8 mouse cellular contexts compared by ENCODE assay signal in the genomic region with DNA sequence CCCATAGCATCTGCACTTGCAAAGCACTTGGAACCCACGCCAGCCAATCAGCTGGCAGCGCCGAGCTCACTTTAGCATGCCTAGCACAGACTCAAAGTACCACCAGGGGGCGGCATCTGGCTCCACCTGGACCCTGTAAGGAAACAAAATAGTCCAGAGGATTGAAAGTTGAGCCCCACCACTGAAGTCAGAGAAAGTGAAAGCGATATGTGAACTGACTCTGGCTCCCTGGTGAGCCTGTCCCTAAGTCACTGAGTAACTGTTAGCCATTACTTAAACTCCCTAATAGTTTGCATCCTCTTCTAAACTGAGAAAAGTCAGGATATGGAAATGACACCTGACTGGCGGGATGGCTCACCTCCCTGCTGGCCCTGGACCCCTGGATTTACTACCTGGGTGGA. TPM values are rescaled to one million over a fixed set of nuclear protein-coding genes. Genes with fewer than 3 reads are reported as not detected.
A peak's percentile ranks its signal among the peaks of the same experiment; 100 is the strongest.
DNase-seq lines count a peak whose midpoint lies in the region; ATAC-seq and TF ChIP-seq lines count a peak whose summit lies in the region.

No protein-coding gene starts in this region.

- H3K36me3 ChIP-seq in heart, embryonic 10.5 days, result no peaks in the 10 kb centered on the region
- no peaks in the 10 kb centered on the region for H3K36me3 ChIP-seq in kidney, embryonic 15.5 days
- no peaks in the 10 kb centered on the region for H3K36me3 ChIP-seq in liver, adult 2 months (ENCODE audit: control insufficient read depth, insufficient read depth, low read length)
- H3K36me3 ChIP-seq in myocyte (ENCODE audit: control insufficient read depth, insufficient read depth), result no peaks in the 10 kb centered on the region
- H3K36me3 ChIP-seq in splenic B cell, adult 2 months (ENCODE audit: control insufficient read depth, insufficient read depth, low read length, poor library complexity, severe bottlenecking), result no peaks in the 10 kb centered on the region

- H3K4me1 ChIP-seq in bone marrow macrophage, adult 2 months (ENCODE audit: control insufficient read depth, insufficient read depth, low read length), result peaks cover 13% of the 10 kb centered on the region
- 0 out of 2 replicates have a peak, but pooled peaks cover 10% of the 10 kb centered on the region for H3K4me1 ChIP-seq in embryonic fibroblast, embryonic 13.5 days (ENCODE audit: control insufficient read depth, insufficient read depth, low read length)
- H3K4me1 ChIP-seq in heart, embryonic 10.5 days, result peaks cover 12% of the 10 kb centered on the region
- H3K4me1 ChIP-seq in kidney, embryonic 15.5 days, result peaks cover 18% of the 10 kb centered on the region
- H3K4me1 ChIP-seq in liver, adult 2 months (ENCODE audit: control insufficient read depth, insufficient read depth, low read length), result peaks cover 5% of the 10 kb centered on the region; the same call in 1 of the 2 replicates

- H3K4me3 ChIP-seq in bone marrow macrophage, adult 2 months (ENCODE audit: insufficient read depth, low read length), result peak overlapping the region; percentile 55
- H3K4me3 ChIP-seq in embryonic fibroblast, embryonic 13.5 days (ENCODE audit: insufficient read depth, low read length), result peak overlapping the region; percentile 24; the same call in 1 of the 2 replicates
- peak overlapping the region; percentile 45 for H3K4me3 ChIP-seq in heart, embryonic 10.5 days
- H3K4me3 ChIP-seq in kidney, embryonic 15.5 days (replicated peaks), result peak overlapping the region; percentile 39
- peak overlapping the region; percentile 13; the same call in 1 of the 2 replicates for H3K4me3 ChIP-seq in liver, adult 2 months (ENCODE audit: insufficient read depth, low read depth, low read length)
- peak overlapping the region; percentile 13 for H3K4me3 ChIP-seq in myocyte

- no peak for TF ChIP-seq POLR2A in bone marrow macrophage, adult 2 months (IDR thresholded peaks at IDR 0.05; ENCODE audit: borderline replicate concordance, low read depth, low read length)
- no peak for TF ChIP-seq POLR2A in embryonic fibroblast, embryonic 13.5 days (IDR thresholded peaks at IDR 0.05; ENCODE audit: low read depth, low read length)
- TF ChIP-seq POLR2A in liver, adult 2 months (IDR thresholded peaks at IDR 0.05; ENCODE audit: extremely low read depth, insufficient read depth, low read length), result no peak
- TF ChIP-seq POLR2A in myocyte (IDR thresholded peaks at IDR 0.05; ENCODE audit: insufficient read length, low read depth), result no peak

- peak overlapping the region; percentile 16; the same call in 1 of the 2 replicates for H3K9ac ChIP-seq in kidney, embryonic 15.5 days
- H3K9ac ChIP-seq in liver, adult 2 months (ENCODE audit: low read depth, low read length), result peak overlapping the region; percentile 59; the same call in 1 of the 2 replicates

- peak; percentile 52; the same call in 1 of the 2 replicates for TF ChIP-seq CTCF in bone marrow macrophage, adult 2 months (IDR thresholded peaks at IDR 0.05; ENCODE audit: low read depth, low read length)
- peak; percentile 52; the same call in 1 of the 2 replicates for TF ChIP-seq CTCF in embryonic fibroblast, embryonic 13.5 days (IDR thresholded peaks at IDR 0.05; ENCODE audit: borderline replicate concordance, insufficient read depth, low read length)
- TF ChIP-seq CTCF in liver, adult 2 months (IDR thresholded peaks at IDR 0.05; ENCODE audit: low read depth, low read length), result peak; percentile 91

- H3K79me2 ChIP-seq in liver, adult 2 months (ENCODE audit: control insufficient read depth, insufficient read depth, low read length), result no peaks in the 10 kb centered on the region
- no peaks in the 10 kb centered on the region for H3K79me2 ChIP-seq in myocyte (ENCODE audit: control insufficient read depth, insufficient read depth)

- H3K27ac ChIP-seq in bone marrow macrophage, adult 2 months (ENCODE audit: insufficient read depth, low read depth, low read length), result no peak overlapping the region
- H3K27ac ChIP-seq in embryonic fibroblast, embryonic 13.5 days (ENCODE audit: insufficient read depth, low read length), result peak overlapping the region; percentile 48; the same call in 1 of the 2 replicates
- H3K27ac ChIP-seq in heart, embryonic 10.5 days, result no peak overlapping the region
- no peak overlapping the region for H3K27ac ChIP-seq in kidney, embryonic 15.5 days
- peak overlapping the region; percentile 43 for H3K27ac ChIP-seq in liver, adult 2 months (replicated peaks; ENCODE audit: insufficient read depth, low read depth, low read length)

- H3K9me3 ChIP-seq in heart, embryonic 10.5 days, result no peaks in the 10 kb centered on the region
- no peaks in the 10 kb centered on the region for H3K9me3 ChIP-seq in kidney, embryonic 15.5 days (replicated peaks)

- DNase-seq in A20 (ENCODE audit: low read depth, low spot score), result peak; percentile 98
- DNase-seq in heart, embryonic 10.5 days (ENCODE audit: low spot score), result peak; percentile 95
- peak; percentile 81 for DNase-seq in liver, adult 2 months (ENCODE audit: extremely low read depth, low read depth, low spot score)
- peak; percentile 97 for DNase-seq in splenic B cell, adult 2 months (ENCODE audit: low read depth, low spot score)

- H3K4me2 ChIP-seq in kidney, embryonic 15.5 days, result peak overlapping the region; percentile 65
- H3K4me2 ChIP-seq in myocyte (ENCODE audit: low read depth), result peak overlapping the region; percentile 99

- ATAC-seq in kidney, embryonic 15.5 days (replicated peaks; ENCODE audit: low FRiP score), result peak; percentile 94

- H3K27me3 ChIP-seq in heart, embryonic 10.5 days (ENCODE audit: insufficient read depth, poor library complexity, severe bottlenecking), result 0 out of 2 replicates have a peak, but pooled peaks cover 3% of the 10 kb centered on the region
- H3K27me3 ChIP-seq in kidney, embryonic 15.5 days, result no peaks in the 10 kb centered on the region
- H3K27me3 ChIP-seq in liver, adult 2 months (ENCODE audit: control insufficient read depth, insufficient read depth, low read length), result no peaks in the 10 kb centered on the region
- no peaks in the 10 kb centered on the region for H3K27me3 ChIP-seq in myocyte (ENCODE audit: control insufficient read depth, insufficient read depth, insufficient read length)
- no peaks in the 10 kb centered on the region for H3K27me3 ChIP-seq in splenic B cell, adult 2 months (ENCODE audit: control insufficient read depth, insufficient read depth, low read length, poor library complexity, severe bottlenecking)

- no peak overlapping the region for H3ac ChIP-seq in myocyte (ENCODE audit: control insufficient read depth, insufficient read length)

- 4% methylated on average over 6 of the region's 6 CpGs for WGBS in heart, embryonic 10.5 days
- 3% methylated on average over 6 of the region's 6 CpGs for whole genome bisulfite sequencing in kidney, embryonic 15.5 days
- 2% methylated on average over 6 of the region's 6 CpGs for WGBS in liver, adult 2 months

TF ChIP-seq in myocyte, 11 proteins besides CTCF, POLR2A, EP300 and RAD21:
- TF ChIP-seq E2F4 (IDR thresholded peaks at IDR 0.05; ENCODE audit: insufficient read depth), result no peak
- no peak for TF ChIP-seq USF1 (IDR thresholded peaks at IDR 0.05; ENCODE audit: low read depth)
- peak; percentile 15 for TF ChIP-seq SRF (IDR thresholded peaks at IDR 0.05; ENCODE audit: control insufficient read depth, insufficient read length, low read depth)
TF ChIP-seq in myocyte: peak in this region for 1.

RNA-seq across cellular contexts. Expression of a gene that starts 31.2 kb away (rescaled TPM):
- polyA plus RNA-seq in bone marrow macrophage, adult 2 months (2012; ENCODE audit: insufficient read depth, insufficient read length, missing spikeins), result 77.0 and 84.9 TPM in 2 replicates
- polyA plus RNA-seq in embryonic fibroblast, embryonic 13.5 days (2011; ENCODE audit: insufficient read length, low read depth, missing spikeins), result 38.0 and 41.3 TPM in 2 replicates
- 20.5 and 23.4 TPM in 2 replicates for polyA plus RNA-seq in heart, embryonic 10.5 days (2016; fragmentation: Nextera tagmentation; extraction: Ambion mirVana)
- 20.8 and 21.5 TPM in 2 replicates for polyA plus RNA-seq in kidney, embryonic 15.5 days (2015; fragmentation: Nextera tagmentation; extraction: Ambion mirVana)
- total RNA-seq in liver, adult 2 months (2014; rRNA removed), result 18.0 and 23.2 TPM in 2 replicates
- polyA plus RNA-seq in liver, adult 2 months (2012; rRNA removed), result 10.0 and 13.7 TPM in 2 replicates
- 24.1 TPM for polyA plus RNA-seq in myocyte (2012; fragmentation: generic; extraction: Trizol)

RNA-seq across cellular contexts. Expression of a gene that starts 33.5 kb away (rescaled TPM):
- polyA plus RNA-seq in bone marrow macrophage, adult 2 months (2012; ENCODE audit: insufficient read depth, insufficient read length, missing spikeins), result not detected in 2 replicates
- polyA plus RNA-seq in embryonic fibroblast, embryonic 13.5 days (2011; ENCODE audit: insufficient read length, low read depth, missing spikeins), result 0.13 and 0.33 TPM in 2 replicates
- polyA plus RNA-seq in heart, embryonic 10.5 days (2016; fragmentation: Nextera tagmentation; extraction: Ambion mirVana), result 0.75 and 1.0 TPM in 2 replicates
- 1.3 and 1.8 TPM in 2 replicates for polyA plus RNA-seq in kidney, embryonic 15.5 days (2015; fragmentation: Nextera tagmentation; extraction: Ambion mirVana)
- total RNA-seq in liver, adult 2 months (2014; rRNA removed), result 0.37 and 0.54 TPM in 2 replicates
- polyA plus RNA-seq in liver, adult 2 months (2012; rRNA removed), result 0.09 and 0.22 TPM in 2 replicates
- not detected for polyA plus RNA-seq in myocyte (2012; fragmentation: generic; extraction: Trizol)

Comparison
In these comparisons a context has a peak if more than half of its experiments do, and no peak if none do; other contexts are left out.
1. H3K27ac ChIP-seq: peak in embryonic fibroblast, embryonic 13.5 days (single experiment) and liver, adult 2 months (single experiment); none in bone marrow macrophage, adult 2 months (single experiment), heart, embryonic 10.5 days (single experiment) and kidney, embryonic 15.5 days (single experiment).
2. Peak in every context shown above with its lines, with median percentiles within 50 percentile points of each other: DNase-seq, H3K4me3 ChIP-seq and CTCF ChIP-seq.